Mouse (Mus musculus) kidney, embryonic 14.5 days (tissue): Measurements from ENCODE around the gene Trmt61a. TPM values are rescaled to one million over a fixed set of nuclear protein-coding genes. Genes with fewer than 3 reads are reported as not detected.

Experiments
- ATAC-seq: fragments of 200-750 bp; cut with Nextera tagmentation; 2 replicates; pipeline ENCODE4 v1.8.0; 2017; ENCODE audit warnings: moderate number of reproducible peaks, mild to moderate bottlenecking, moderate TSS enrichment, moderate library complexity; ENCODE audit not compliant: low FRiP score, low TSS enrichment
- H3K27ac ChIP-seq: fragments of 300-500 bp; sonication (generic); 2 replicates; pipeline ENCODE4 v1.5.1; 2014; ENCODE audit warnings: low read depth, mild to moderate bottlenecking, low read length, moderate library complexity, mixed read lengths
- H3K27me3 ChIP-seq: fragments of 300-500 bp; sonication (generic); 2 replicates; pipeline ENCODE4 v1.6.1; 2014; ENCODE audit warnings: mild to moderate bottlenecking, low read length; ENCODE audit not compliant: control insufficient read depth, insufficient read depth
- H3K36me3 ChIP-seq: fragments of 300-500 bp; sonication (generic); 2 replicates; pipeline ENCODE4 v1.6.1; 2014; ENCODE audit warnings: low read length, mixed read lengths; ENCODE audit not compliant: control insufficient read depth, insufficient read depth
- H3K4me1 ChIP-seq: fragments of 300-500 bp; sonication (generic); 2 replicates; pipeline ENCODE4 v1.6.1; 2014; ENCODE audit warnings: low read length, mixed read lengths; ENCODE audit not compliant: control insufficient read depth, insufficient read depth
- H3K4me2 ChIP-seq: fragments of 300-500 bp; sonication (generic); replicated peaks from 2 replicates; pipeline ENCODE4 v1.6.1; 2014; ENCODE audit warnings: low read depth, mild to moderate bottlenecking, low read length
- H3K4me3 ChIP-seq: fragments of 300-500 bp; sonication (generic); 2 replicates; pipeline ENCODE4 v1.5.1; 2014; ENCODE audit warnings: mild to moderate bottlenecking, low read length
- H3K9ac ChIP-seq: fragments of 300-500 bp; sonication (generic); 2 replicates; pipeline ENCODE4 v1.6.1; 2014; ENCODE audit warnings: low read depth, mild to moderate bottlenecking, low read length, moderate library complexity
- H3K9me3 ChIP-seq: fragments of 300-500 bp; sonication (generic); 2 replicates; pipeline ENCODE4 v1.6.1; 2016; ENCODE audit warnings: low read length; ENCODE audit not compliant: control insufficient read depth
- WGBS: fragments of 180-500 bp; shearing (Covaris S2); extraction: QIAGEN DNeasy Blood & Tissue Kit; methylation state at CpG from one replicate; pipeline ENCODE4 v1.1.7; 2014; 5-methylcytosine and 5-hydroxymethylcytosine counted together
- polyA plus RNA-seq: library from polyadenylated mRNA; unstranded; fragments of >200 nt; fragmentation: Nextera tagmentation; extraction: Ambion mirVana; gene quantifications from 2 replicates; pipeline ENCODE4 v1.2.1, GENCODE M21; 2014

Trmt61a gene
- polyA plus RNA-seq, 1 experiment from 2014 or later = 6.7 TPM

DNA sequence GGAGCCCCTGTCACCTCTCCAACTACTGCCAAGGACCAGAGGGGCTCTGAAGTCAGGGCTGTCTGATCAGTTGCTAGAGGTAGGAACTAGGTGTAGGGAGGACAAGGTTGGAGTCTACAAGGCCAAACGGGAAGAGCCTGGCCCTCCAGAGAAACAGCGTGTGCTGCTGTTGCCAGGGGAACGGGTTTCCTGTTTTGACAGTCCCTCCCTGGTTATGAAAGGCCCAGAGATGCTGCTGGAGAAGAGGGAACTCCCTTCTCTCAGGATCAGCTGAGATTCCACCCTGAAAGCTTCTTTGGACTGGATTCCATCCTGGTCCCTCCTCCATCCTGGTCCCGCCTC, 48.2 kb downstream of the Trmt61a start:
- Histone ChIP-seq H3K9ac (no peak overlapping the region), H3K4me1 (no peaks in the 10 kb centered on the region), H3K4me3 (no peak overlapping the region), H3K36me3 (peaks cover 18% of the 10 kb centered on the region; the same call in 1 of the 2 replicates), H3K4me2 (no peak overlapping the region), H3K27me3 (no peaks in the 10 kb centered on the region), H3K27ac (no peak overlapping the region), H3K9me3 (no peaks in the 10 kb centered on the region)
- 60% methylated on average over 4 of the region's 4 CpGs for WGBS
- ATAC-seq = peak; percentile 44; the same call in 1 of the 2 replicates

DNA sequence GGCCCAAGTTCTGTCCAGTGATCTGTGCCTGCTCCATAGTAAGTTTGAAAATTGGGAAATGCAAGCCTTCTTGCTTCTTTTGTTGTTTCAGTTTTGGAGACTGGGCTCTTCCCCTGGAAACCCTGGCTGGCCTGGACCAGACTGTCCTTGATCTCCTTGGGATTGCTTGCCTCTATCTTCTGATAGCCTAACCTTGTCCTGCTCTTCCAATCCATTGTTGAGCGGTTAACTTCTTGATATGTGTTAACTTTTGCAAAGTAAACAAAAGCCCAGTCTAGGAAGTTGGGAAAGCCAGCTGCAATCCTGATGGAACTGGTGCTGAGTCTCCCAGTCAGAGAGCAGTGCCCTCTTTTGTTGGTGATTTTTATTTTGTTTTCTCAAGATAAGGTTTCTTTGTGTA, 50.1 kb downstream of the Trmt61a start:
- no peak for ATAC-seq
- Histone ChIP-seq H3K27ac (no peak overlapping the region), H3K4me2 (no peak overlapping the region), H3K27me3 (no peaks in the 10 kb centered on the region), H3K9ac (no peak overlapping the region), H3K36me3 (peaks cover 16% of the 10 kb centered on the region; the same call in 1 of the 2 replicates), H3K9me3 (no peaks in the 10 kb centered on the region), H3K4me3 (no peak overlapping the region), H3K4me1 (peaks cover 11% of the 10 kb centered on the region; the same call in 1 of the 2 replicates)
- WGBS = 92% methylated on average over 1 of the region's 1 CpGs

DNA sequence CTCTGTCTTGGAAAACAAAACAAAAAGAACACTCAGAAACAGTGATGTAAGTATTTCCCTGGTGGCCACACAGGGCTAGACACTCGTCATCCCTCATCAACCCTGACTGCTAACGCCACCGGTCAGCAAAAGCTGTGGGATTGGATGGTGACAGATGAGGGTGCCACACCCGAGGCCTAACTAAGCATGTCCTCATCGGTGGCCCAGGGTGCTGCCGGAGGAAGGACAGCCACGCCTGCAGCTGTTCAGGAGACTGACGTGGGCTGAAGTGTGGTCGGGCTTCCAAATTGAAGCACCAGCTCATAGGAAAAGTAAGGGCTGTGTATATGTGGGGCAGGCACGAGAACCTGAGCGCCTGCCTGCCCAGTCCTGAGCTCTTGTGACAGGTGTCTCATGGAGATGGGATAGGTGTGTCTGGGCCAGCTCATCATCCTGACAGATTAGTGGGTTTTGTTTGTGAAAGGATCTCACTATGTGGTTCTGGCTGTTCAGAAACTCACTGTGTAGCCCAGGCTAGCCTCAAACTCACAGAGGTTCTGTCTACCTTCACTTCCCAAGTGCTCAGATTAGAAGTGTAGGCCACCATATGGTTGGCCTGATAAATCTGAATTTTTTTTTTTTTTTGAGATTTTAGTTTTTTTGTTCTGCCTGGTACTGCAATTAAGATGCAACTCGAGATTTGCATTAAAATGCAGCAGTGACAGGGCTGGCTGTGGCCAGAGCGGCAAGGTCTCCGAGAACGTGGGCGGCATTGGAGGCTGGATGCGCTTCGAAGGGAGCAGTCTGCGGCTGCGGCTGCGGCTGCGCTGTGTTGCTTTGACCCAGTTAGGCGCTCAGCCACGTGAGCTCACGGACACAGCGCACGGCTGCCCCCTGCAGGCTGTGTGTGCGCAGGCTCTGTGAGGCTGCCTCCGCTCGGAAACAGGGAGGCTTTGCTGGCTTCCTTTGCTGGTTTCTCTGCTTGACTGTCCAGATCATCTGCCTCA, 54.2 kb downstream of the Trmt61a start:
- H3K9ac ChIP-seq = peak overlapping the region; percentile 28; the same call in 1 of the 2 replicates
- ATAC-seq = peak; percentile 87

DNA sequence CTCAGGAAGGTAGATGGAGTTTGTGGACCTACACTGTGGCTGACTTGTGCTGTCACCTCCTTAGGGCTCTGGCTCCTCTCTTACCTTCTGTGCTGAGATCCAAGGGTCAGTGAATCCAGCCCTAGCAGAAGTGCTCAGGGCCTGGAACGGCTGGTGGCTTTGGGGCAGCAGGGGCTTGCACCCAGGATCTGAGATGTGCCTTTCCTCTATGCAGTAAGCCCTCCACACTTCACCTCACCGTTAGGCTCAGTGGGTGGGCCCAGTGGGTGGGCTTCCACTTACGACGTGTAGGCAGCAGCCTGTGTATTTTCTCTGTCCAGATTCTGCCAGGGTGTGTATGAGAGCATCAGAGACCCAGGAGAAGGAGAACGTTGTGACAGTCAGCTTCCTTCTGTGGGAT, 55.0 kb downstream of the Trmt61a start:
- peak overlapping the region; percentile 28; the same call in 1 of the 2 replicates for H3K9ac ChIP-seq
- peak; percentile 17; the same call in 1 of the 2 replicates for ATAC-seq
- no peak overlapping the region for H3K4me3 ChIP-seq
- no peak overlapping the region for H3K27ac ChIP-seq
- no peaks in the 10 kb centered on the region for H3K27me3 ChIP-seq
- H3K36me3 ChIP-seq = peaks cover 4% of the 10 kb centered on the region; the same call in 1 of the 2 replicates
- H3K9me3 ChIP-seq = no peaks in the 10 kb centered on the region
- no peak overlapping the region for H3K4me2 ChIP-seq
- 60% methylated on average over 5 of the region's 5 CpGs for WGBS
- H3K4me1 ChIP-seq = peaks cover 11% of the 10 kb centered on the region; the same call in 1 of the 2 replicates

More for the DNA sequence above, 54.2 kb downstream of the Trmt61a start:
- Histone ChIP-seq H3K4me3 (no peak overlapping the region), H3K9me3 (no peaks in the 10 kb centered on the region), H3K27ac (no peak overlapping the region), H3K4me1 (peaks cover 11% of the 10 kb centered on the region; the same call in 1 of the 2 replicates), H3K27me3 (no peaks in the 10 kb centered on the region), H3K36me3 (peaks cover 5% of the 10 kb centered on the region; the same call in 1 of the 2 replicates), H3K4me2 (no peak overlapping the region; the same call in 1 of the 2 replicates)
- WGBS = 33% methylated on average over 30 of the region's 30 CpGs

Other genes starting within 250 kb of the Trmt61a start
- gene Tnfaip2, start 235.6 kb upstream of the Trmt61a start, polyA plus RNA-seq = 16.5 and 18.8 TPM in 2 replicates
- gene Gm266, start 192.3 kb upstream of the Trmt61a start, polyA plus RNA-seq = 123 and 137 TPM in 2 replicates
- 605 and 611 TPM in 2 replicates for gene Eif5, start 140.1 kb upstream of the Trmt61a start, polyA plus RNA-seq
- gene Mark3, start 103.6 kb upstream of the Trmt61a start, polyA plus RNA-seq = 61.5 and 73.6 TPM in 2 replicates
- 81.5 and 88.5 TPM in 2 replicates for gene Ckb, start 5.8 kb upstream of the Trmt61a start, polyA plus RNA-seq
- 45.2 and 49.7 TPM in 2 replicates for gene Bag5, start 35.2 kb downstream of the Trmt61a start, polyA plus RNA-seq
- gene Apopt1, start 35.2 kb downstream of the Trmt61a start, polyA plus RNA-seq = 63.1 and 63.4 TPM in 2 replicates
- gene Klc1, start 80.7 kb downstream of the Trmt61a start, polyA plus RNA-seq = 76.4 and 91.6 TPM in 2 replicates
- gene Xrcc3, start 135.8 kb downstream of the Trmt61a start, polyA plus RNA-seq = 11.2 and 20.3 TPM in 2 replicates
- gene Zfyve21, start 136.1 kb downstream of the Trmt61a start, polyA plus RNA-seq = 110 and 113 TPM in 2 replicates
- 13.6 and 20.6 TPM in 2 replicates for gene Ppp1r13b, start 230.0 kb downstream of the Trmt61a start, polyA plus RNA-seq